Mouse (Mus musculus): ENCODE results near the gene Rnf141. TPM values are rescaled to one million over a fixed set of nuclear protein-coding genes. Genes with fewer than 3 reads are reported as not detected.

Rnf141 gene
- polyA plus RNA-seq, 1 experiment = 76.4 TPM

- TF ChIP-seq POLR2A (IDR thresholded peaks at IDR 0.05; ENCODE audit: control insufficient read depth, low read depth, low read length) = no peak
- no peak for TF ChIP-seq CTCF (IDR thresholded peaks at IDR 0.05; ENCODE audit: control insufficient read depth, insufficient read depth, insufficient replicate concordance, low read depth, low read length)
- no peak overlapping the region for H3K27ac ChIP-seq (ENCODE audit: control insufficient read depth, insufficient read depth, low read depth, low read length)
- H3K36me3 ChIP-seq (ENCODE audit: control insufficient read depth, insufficient read depth, low read length) = no peaks in the 10 kb centered on the region
- no peak overlapping the region for H3K4me3 ChIP-seq (ENCODE audit: control insufficient read depth, low read depth, low read length)
- H3K4me1 ChIP-seq (ENCODE audit: control insufficient read depth, insufficient read depth, low read length) = no peaks in the 10 kb centered on the region
- H3K27me3 ChIP-seq (ENCODE audit: control insufficient read depth, insufficient read depth, low read length) = no peaks in the 10 kb centered on the region
Measured at GRCm38 (mm10) chr7:110796367-110797051, 47.7 kb downstream of the Rnf141 start.

DNA sequence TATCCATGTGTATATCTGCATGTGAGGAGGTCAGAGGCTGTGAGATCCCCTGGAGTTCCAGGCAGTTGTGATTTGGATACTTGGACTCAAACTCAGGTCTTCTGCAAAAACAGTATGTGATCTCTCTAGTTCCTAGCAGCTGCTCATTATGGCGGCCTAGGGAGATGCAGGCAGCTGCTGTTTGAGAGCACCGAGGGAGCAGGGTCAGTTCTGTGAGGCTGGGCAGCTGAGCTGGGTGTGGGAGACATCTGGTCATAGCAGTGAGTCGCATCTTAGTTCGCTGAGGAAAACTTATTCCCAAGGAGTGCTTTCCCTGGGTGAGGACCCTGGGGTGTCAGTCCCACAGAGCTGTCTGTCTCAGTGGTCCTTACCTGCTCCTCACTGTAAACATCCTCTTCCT lies 49.5 kb downstream of the Rnf141 start:
- no peaks in the 10 kb centered on the region for H3K36me3 ChIP-seq (ENCODE audit: control insufficient read depth, insufficient read depth, low read length)
- no peaks in the 10 kb centered on the region for H3K27me3 ChIP-seq (ENCODE audit: control insufficient read depth, insufficient read depth, low read length)
- H3K4me3 ChIP-seq (ENCODE audit: control insufficient read depth, low read depth, low read length) = no peak overlapping the region
- TF ChIP-seq CTCF (IDR thresholded peaks at IDR 0.05; ENCODE audit: control insufficient read depth, insufficient read depth, insufficient replicate concordance, low read depth, low read length) (no peak), POLR2A (IDR thresholded peaks at IDR 0.05; ENCODE audit: control insufficient read depth, low read depth, low read length) (no peak)
- H3K27ac ChIP-seq (ENCODE audit: control insufficient read depth, insufficient read depth, low read depth, low read length) = no peak overlapping the region
- H3K4me1 ChIP-seq (ENCODE audit: control insufficient read depth, insufficient read depth, low read length) = no peaks in the 10 kb centered on the region; the same call in 1 of the 2 replicates

- H3K4me1 ChIP-seq (ENCODE audit: control insufficient read depth, insufficient read depth, low read length) = no peaks in the 10 kb centered on the region; the same call in 1 of the 2 replicates
- no peak overlapping the region for H3K4me3 ChIP-seq (ENCODE audit: control insufficient read depth, low read depth, low read length)
- H3K27me3 ChIP-seq (ENCODE audit: control insufficient read depth, insufficient read depth, low read length) = no peaks in the 10 kb centered on the region
- no peak overlapping the region for H3K27ac ChIP-seq (ENCODE audit: control insufficient read depth, insufficient read depth, low read depth, low read length)
- H3K36me3 ChIP-seq (ENCODE audit: control insufficient read depth, insufficient read depth, low read length) = no peaks in the 10 kb centered on the region
- TF ChIP-seq CTCF (IDR thresholded peaks at IDR 0.05; ENCODE audit: control insufficient read depth, insufficient read depth, insufficient replicate concordance, low read depth, low read length) = no peak
- no peak for TF ChIP-seq POLR2A (IDR thresholded peaks at IDR 0.05; ENCODE audit: control insufficient read depth, low read depth, low read length)
Measured at GRCm38 (mm10) chr7:110792834-110793233, 51.4 kb downstream of the Rnf141 start.

DNA sequence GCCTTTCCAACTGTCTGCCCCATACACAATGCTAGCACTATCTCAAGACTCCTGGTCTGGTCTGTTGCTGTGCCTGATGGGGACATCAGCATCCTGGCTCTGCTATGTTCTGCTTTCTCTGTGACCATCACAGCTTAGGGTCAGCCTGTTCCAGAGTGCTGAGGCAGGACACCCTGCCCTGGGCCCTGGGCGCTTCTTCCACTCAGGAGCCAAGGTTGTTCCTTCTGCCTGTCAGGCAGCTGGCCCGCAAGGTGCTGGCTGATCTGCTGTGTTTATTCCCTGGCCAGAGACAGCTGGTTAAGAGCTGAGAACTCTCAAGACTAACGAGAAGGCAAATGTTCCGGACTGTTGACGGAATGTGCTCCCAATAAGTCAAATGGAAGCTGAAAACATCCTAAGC lies 52.1 kb downstream of the Rnf141 start:
- H3K4me1 ChIP-seq (ENCODE audit: control insufficient read depth, insufficient read depth, low read length) = no peaks in the 10 kb centered on the region; the same call in 1 of the 2 replicates
- H3K36me3 ChIP-seq (ENCODE audit: control insufficient read depth, insufficient read depth, low read length) = no peaks in the 10 kb centered on the region
- TF ChIP-seq POLR2A (IDR thresholded peaks at IDR 0.05; ENCODE audit: control insufficient read depth, low read depth, low read length) (no peak), CTCF (IDR thresholded peaks at IDR 0.05; ENCODE audit: control insufficient read depth, insufficient read depth, insufficient replicate concordance, low read depth, low read length) (no peak)
- no peak overlapping the region for H3K4me3 ChIP-seq (ENCODE audit: control insufficient read depth, low read depth, low read length)
- H3K27me3 ChIP-seq (ENCODE audit: control insufficient read depth, insufficient read depth, low read length) = no peaks in the 10 kb centered on the region
- no peak overlapping the region for H3K27ac ChIP-seq (ENCODE audit: control insufficient read depth, insufficient read depth, low read depth, low read length)

- no peak overlapping the region for H3K27ac ChIP-seq (ENCODE audit: control insufficient read depth, insufficient read depth, low read depth, low read length)
- peaks cover 2% of the 10 kb centered on the region for H3K4me1 ChIP-seq (ENCODE audit: control insufficient read depth, insufficient read depth, low read length)
- TF ChIP-seq CTCF (IDR thresholded peaks at IDR 0.05; ENCODE audit: control insufficient read depth, insufficient read depth, insufficient replicate concordance, low read depth, low read length) = no peak
- no peak for TF ChIP-seq POLR2A (IDR thresholded peaks at IDR 0.05; ENCODE audit: control insufficient read depth, low read depth, low read length)
- H3K27me3 ChIP-seq (ENCODE audit: control insufficient read depth, insufficient read depth, low read length) = no peaks in the 10 kb centered on the region
- H3K4me3 ChIP-seq (ENCODE audit: control insufficient read depth, low read depth, low read length) = no peak overlapping the region
- no peaks in the 10 kb centered on the region for H3K36me3 ChIP-seq (ENCODE audit: control insufficient read depth, insufficient read depth, low read length)
Measured at GRCm38 (mm10) chr7:110790878-110791277, 53.4 kb downstream of the Rnf141 start.

GRCm38 (mm10) chr7:110787310-110787709 lies 56.9 kb downstream of the Rnf141 start:
- TF ChIP-seq CTCF (IDR thresholded peaks at IDR 0.05; ENCODE audit: control insufficient read depth, insufficient read depth, insufficient replicate concordance, low read depth, low read length) = no peak
- TF ChIP-seq POLR2A (IDR thresholded peaks at IDR 0.05; ENCODE audit: control insufficient read depth, low read depth, low read length) = no peak
- Histone ChIP-seq H3K4me3 (ENCODE audit: control insufficient read depth, low read depth, low read length) (no peak overlapping the region), H3K36me3 (ENCODE audit: control insufficient read depth, insufficient read depth, low read length) (no peaks in the 10 kb centered on the region), H3K27ac (ENCODE audit: control insufficient read depth, insufficient read depth, low read depth, low read length) (no peak overlapping the region), H3K27me3 (ENCODE audit: control insufficient read depth, insufficient read depth, low read length) (no peaks in the 10 kb centered on the region), H3K4me1 (ENCODE audit: control insufficient read depth, insufficient read depth, low read length) (peaks cover 4% of the 10 kb centered on the region)

GRCm38 (mm10) chr7:110785741-110786146 lies 58.5 kb downstream of the Rnf141 start:
- Histone ChIP-seq H3K27ac (ENCODE audit: control insufficient read depth, insufficient read depth, low read depth, low read length) (no peak overlapping the region), H3K4me1 (ENCODE audit: control insufficient read depth, insufficient read depth, low read length) (peaks cover 4% of the 10 kb centered on the region), H3K27me3 (ENCODE audit: control insufficient read depth, insufficient read depth, low read length) (no peaks in the 10 kb centered on the region)

More at GRCm38 (mm10) chr7:110785741-110786146, 58.5 kb downstream of the Rnf141 start:
- TF ChIP-seq POLR2A (IDR thresholded peaks at IDR 0.05; ENCODE audit: control insufficient read depth, low read depth, low read length) = no peak
- TF ChIP-seq CTCF (IDR thresholded peaks at IDR 0.05; ENCODE audit: control insufficient read depth, insufficient read depth, insufficient replicate concordance, low read depth, low read length) = no peak
- H3K36me3 ChIP-seq (ENCODE audit: control insufficient read depth, insufficient read depth, low read length) = no peaks in the 10 kb centered on the region
- H3K4me3 ChIP-seq (ENCODE audit: control insufficient read depth, low read depth, low read length) = no peak overlapping the region
